Mouse (Mus musculus) olfactory bulb, adult 2 months (tissue): ENCODE data around the gene Tecpr2. TPM values are rescaled to one million over a fixed set of nuclear protein-coding genes. Genes with fewer than 3 reads are reported as not detected.
A peak's percentile ranks its signal among the peaks of the same experiment; 100 is the strongest.

ENCODE experiments used
- H3K27ac ChIP-seq: fragments of 200-500 bp; 2 replicates; pipeline ENCODE4 v1.5.1; 2012; ENCODE audit warnings: low read depth, low read length; ENCODE audit not compliant: insufficient read depth
- H3K4me1 ChIP-seq: fragments of 200-500 bp; 2 replicates; pipeline ENCODE4 v1.6.1; 2012; ENCODE audit warnings: low read length; ENCODE audit not compliant: control insufficient read depth, insufficient read depth
- H3K4me3 ChIP-seq: fragments of 200-500 bp; 2 replicates; pipeline ENCODE4 v1.5.1; 2012; ENCODE audit warnings: mild to moderate bottlenecking, low read depth, low read length, moderate library complexity; ENCODE audit not compliant: insufficient read depth
- CTCF ChIP-seq: fragments of 200-500 bp; IDR thresholded peaks from 2 replicates; pipeline ENCODE4 v1.5.1; 2012; ENCODE audit warnings: low read depth, mild to moderate bottlenecking, low read length, moderate library complexity; ENCODE audit not compliant: insufficient read depth
- POLR2A ChIP-seq: fragments of 200-500 bp; IDR thresholded peaks from 2 replicates; pipeline ENCODE4 v1.6.1; 2012; ENCODE audit warnings: mild to moderate bottlenecking, low read depth, low read length, moderate library complexity; ENCODE audit not compliant: insufficient read depth
- WGBS: fragments of 180-500 bp; shearing (Covaris S2); methylation state at CpG from one replicate; pipeline ENCODE4 v1.1.7; 2018; 5-methylcytosine and 5-hydroxymethylcytosine counted together
- polyA plus RNA-seq: library from polyadenylated mRNA; stranded (reverse); fragments of >200 nt; gene quantifications from 2 replicates; pipeline ENCODE4 v1.2.4, GENCODE M21; 2012; ENCODE audit warnings: low replicate concordance; ENCODE audit not compliant: missing spikeins, insufficient read depth, insufficient read length

The Tecpr2 gene
- polyA plus RNA-seq, 1 experiment, result not detected

DNA sequence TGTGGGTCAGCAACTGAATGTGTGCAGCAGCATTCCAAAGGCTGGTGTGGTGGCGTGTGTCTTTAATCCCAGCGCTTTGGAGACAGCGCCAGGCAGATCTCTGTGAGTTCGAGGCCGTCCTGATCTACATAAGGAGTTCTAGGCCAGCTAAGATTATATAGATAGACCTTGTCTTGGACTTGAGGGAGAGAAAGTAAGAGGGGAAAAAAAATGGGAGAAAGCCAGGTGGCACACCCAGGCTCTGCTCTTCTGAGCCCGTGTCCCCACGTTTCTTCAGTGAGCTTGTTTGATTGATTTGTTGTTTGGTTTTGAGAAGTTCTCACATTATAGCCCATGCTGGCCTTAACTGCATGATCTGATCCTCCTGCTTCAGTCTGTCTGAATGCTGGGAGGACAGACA is 101.4 kb downstream of the Tecpr2 start:
- Histone ChIP-seq H3K27ac (no peak overlapping the region), H3K4me1 (peaks cover 12% of the 10 kb centered on the region), H3K4me3 (no peak overlapping the region)
- TF ChIP-seq CTCF (no peak), POLR2A (no peak)
- WGBS, result 97% methylated on average over 7 of the region's 7 CpGs

DNA sequence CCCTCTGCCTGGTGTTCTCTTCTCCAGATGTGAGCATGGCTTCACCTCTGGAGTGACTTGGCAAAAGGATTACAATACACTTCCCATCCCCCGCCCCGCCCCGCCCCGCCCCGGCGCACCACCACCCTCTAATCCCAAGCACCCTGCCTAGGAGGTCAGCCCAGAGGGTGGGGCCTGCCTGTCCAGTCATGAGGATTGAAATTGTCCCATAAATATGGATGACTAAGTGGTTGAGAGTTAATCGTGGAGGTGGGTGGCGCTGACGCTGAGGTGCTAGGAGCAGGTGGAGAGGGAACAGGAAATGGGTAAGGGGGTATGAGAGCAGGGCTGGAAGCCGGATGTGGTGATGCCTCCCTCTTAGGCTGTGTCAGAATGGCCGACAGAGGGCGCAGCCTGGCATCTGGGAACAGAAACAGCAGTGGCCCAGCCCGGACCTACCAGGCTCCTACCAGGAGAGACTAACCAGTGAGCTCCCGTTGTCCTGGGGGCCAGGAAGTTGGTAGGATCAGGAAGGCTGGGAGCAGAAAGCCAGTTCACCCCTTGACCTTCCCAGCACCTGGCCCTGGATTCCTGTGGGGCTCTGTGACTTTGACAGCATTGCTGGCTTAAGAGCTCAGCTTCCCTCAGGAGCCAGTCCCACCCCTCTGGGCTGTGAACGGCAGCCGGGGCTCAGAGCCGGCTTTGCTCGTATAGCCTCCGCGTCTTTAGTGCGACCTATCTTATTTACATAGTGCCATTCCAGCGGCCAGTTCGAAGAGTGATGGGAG is 102.5 kb downstream of the Tecpr2 start:
- Histone ChIP-seq H3K27ac (no peak overlapping the region), H3K4me3 (peak overlapping the region; percentile 56), H3K4me1 (peaks cover 12% of the 10 kb centered on the region)
- 7% methylated on average over 23 of the region's 23 CpGs for WGBS
- no peak for TF ChIP-seq POLR2A
- TF ChIP-seq CTCF, result 0 out of 2 replicates have a peak, but pooled peaks have one; percentile 26

DNA sequence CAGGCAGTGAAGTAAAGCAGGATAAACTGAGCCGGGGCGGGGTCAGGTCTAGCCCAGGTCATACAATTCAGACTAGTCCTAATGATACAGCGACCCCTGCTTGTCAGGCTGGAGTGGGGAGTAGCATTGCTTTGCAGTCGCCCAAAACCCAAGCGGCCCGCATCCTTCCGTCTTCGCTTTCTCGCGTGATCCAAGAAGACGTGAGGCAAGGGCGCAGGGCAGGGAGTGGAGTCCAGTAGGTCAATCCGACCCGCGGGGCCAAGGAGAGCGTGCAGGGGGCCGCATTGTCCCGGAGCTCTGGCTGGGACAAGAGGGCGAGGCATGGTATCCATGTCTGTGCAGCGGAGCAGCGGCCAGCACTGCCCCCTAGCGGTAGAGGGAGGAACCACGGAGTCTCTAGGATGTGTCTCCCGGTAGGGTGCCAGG is 103.1 kb downstream of the Tecpr2 start:
- H3K4me1 ChIP-seq, result peaks cover 12% of the 10 kb centered on the region
- TF ChIP-seq POLR2A (no peak), CTCF (peak; percentile 99)
- under 1% methylated on average over 24 of the region's 24 CpGs for WGBS
- no peak overlapping the region for H3K27ac ChIP-seq
- peak overlapping the region; percentile 56 for H3K4me3 ChIP-seq

DNA sequence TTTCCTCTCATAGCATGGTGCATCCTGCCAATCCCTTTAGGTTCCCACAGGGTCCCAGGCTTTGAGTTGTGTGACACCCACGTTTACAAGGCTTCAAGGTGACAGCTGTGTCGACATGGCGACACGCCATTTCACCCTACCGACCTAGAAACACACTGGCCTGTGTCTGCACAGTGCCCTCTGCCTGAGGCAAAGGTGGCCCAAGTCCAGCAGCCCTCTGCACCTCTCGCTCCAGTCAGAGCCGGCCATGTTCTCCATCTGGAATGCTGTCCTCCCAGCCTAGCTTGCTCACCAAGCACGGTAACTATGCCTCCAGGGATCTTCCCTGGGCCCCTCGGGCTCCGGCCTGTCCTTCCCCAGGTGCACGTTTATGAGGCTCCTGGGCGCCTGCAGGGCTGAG is 103.7 kb downstream of the Tecpr2 start:
- no peak overlapping the region for H3K27ac ChIP-seq
- 81% methylated on average over 12 of the region's 12 CpGs for WGBS
- H3K4me1 ChIP-seq, result peaks cover 12% of the 10 kb centered on the region
- no peak overlapping the region for H3K4me3 ChIP-seq
- TF ChIP-seq POLR2A (no peak), CTCF (no peak)

DNA sequence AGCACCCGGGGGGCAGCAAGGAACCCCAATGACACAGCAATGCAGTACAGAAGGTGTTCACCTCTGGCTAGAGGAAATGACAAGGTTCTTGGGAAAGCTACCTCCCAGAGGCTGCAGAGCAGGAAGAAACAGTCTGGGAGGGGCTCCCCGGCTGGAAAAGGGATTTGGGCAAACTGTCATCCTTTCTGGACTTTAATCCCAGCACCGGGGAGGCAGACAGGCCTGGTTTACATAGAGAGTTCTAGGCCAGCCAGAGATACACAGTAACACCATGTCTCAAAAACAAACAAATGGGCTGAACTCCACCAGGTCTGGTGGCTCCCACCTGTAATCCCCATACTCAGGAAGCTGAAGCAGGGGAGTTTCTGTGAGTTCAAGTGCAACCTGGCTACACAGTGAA is 104.2 kb downstream of the Tecpr2 start:
- TF ChIP-seq CTCF (no peak), POLR2A (no peak)
- Histone ChIP-seq H3K4me3 (no peak overlapping the region), H3K4me1 (peaks cover 12% of the 10 kb centered on the region), H3K27ac (no peak overlapping the region)
- WGBS, result 88% methylated on average over 3 of the region's 3 CpGs

DNA sequence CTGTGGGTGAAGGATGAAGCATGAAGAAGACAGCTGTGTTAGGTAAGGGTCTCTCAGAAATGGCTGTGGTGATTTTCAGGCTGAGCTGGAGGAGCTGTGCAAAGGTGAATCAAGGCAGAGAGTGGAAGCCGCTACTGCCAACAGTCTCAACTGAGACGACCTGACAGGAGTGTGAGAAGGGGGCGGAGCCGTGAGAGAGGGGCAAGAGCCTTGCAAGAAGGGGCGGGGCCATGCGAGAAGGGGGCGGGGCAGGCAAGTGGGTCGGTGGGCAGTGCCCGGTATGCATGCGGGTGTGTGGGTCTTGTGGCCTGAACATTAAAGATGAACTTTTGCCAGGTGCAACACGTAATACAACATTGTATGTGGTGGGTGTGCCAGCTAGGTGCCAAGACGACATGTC is 105.6 kb downstream of the Tecpr2 start:
- 52% methylated on average over 12 of the region's 12 CpGs for WGBS
- no peak for TF ChIP-seq POLR2A
- no peak for TF ChIP-seq CTCF
- H3K27ac ChIP-seq, result no peak overlapping the region
- no peak overlapping the region for H3K4me3 ChIP-seq
- peaks cover 12% of the 10 kb centered on the region for H3K4me1 ChIP-seq

DNA sequence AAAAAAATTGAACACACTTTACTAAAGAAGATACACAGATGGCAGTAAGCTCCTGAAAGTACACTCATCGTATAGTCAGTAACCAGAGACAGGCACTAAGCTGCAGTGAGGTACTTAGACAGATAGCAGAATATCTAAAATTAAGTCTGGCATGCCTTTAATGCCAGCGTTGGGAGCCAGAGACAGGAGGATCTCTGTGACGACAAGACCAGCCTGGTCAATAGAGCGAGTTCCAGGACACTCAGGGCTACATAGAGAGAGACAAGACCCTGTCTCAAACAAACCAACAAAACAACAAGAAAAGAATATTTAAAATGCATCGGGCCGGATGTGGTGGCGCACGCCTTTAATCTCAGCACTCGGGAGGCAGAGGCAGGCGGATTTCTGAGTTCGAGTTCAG is 109.0 kb downstream of the Tecpr2 start:
- Histone ChIP-seq H3K27ac (no peak overlapping the region), H3K4me3 (no peak overlapping the region), H3K4me1 (no peaks in the 10 kb centered on the region)
- 98% methylated on average over 11 of the region's 11 CpGs for WGBS
- TF ChIP-seq CTCF (no peak), POLR2A (no peak)

DNA sequence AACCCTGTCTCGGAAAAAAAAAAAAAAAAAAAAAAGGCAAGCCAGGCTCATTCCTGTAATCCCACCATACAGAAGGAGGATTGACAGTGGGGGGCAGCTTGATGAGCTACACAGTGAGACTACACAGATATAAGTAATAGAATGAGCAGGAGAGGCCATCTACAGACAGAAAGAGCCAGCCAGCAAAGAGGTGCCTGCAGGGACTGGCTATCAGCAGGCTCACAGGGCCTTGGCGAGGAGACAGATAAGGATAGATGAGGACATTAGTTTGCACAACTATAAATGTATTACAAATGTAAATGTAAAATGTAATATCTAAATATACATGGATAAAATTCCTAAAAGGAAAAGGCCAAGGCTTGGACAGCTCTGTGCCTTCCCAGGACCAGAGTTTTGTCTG is 110.8 kb downstream of the Tecpr2 start:
- Histone ChIP-seq H3K4me3 (no peak overlapping the region), H3K27ac (no peak overlapping the region), H3K4me1 (no peaks in the 10 kb centered on the region)
- WGBS, result 70% methylated on average over 2 of the region's 2 CpGs
- no peak for TF ChIP-seq POLR2A
- no peak for TF ChIP-seq CTCF

DNA sequence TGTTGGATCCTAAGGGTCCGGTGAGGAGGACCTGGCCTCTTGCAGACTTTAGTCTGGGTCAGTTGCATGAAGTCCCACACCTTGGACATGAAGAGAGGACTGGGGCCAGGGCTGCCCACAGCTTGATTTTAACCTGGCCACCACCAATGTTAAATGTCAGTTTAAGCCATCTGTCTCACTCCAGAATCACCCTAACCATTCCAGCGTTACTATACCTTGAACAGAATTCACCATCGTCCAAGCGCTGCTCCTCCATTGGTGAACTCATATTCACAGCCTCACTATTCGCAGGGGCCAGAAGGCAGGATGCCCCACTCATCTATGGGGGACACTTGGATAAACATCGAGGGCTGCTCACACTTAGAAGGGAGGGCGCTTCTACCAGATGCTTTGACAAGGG is 111.9 kb downstream of the Tecpr2 start:
- H3K27ac ChIP-seq, result no peak overlapping the region
- H3K4me3 ChIP-seq, result no peak overlapping the region
- TF ChIP-seq CTCF (no peak), POLR2A (no peak)
- no peaks in the 10 kb centered on the region for H3K4me1 ChIP-seq
- WGBS, result 95% methylated on average over 7 of the region's 7 CpGs

DNA sequence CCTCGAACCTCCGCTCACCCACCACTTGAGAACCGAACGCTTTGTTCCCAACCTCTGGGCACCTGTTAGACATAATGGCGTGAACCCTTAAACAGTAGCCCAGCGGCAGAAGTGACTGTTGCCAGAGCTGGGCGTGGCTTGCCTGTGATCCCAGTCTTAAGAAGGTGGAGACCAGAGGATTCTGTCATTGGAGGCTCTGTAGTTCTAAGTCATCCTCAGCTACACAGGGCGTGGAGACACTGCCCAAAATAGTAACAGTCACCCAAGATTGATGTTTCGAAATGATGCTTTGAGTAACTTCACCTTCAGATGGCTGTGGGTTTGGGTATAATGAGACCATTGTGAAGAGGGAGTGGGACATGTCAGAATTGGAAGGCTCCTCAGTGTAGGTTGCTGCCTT is 115.1 kb downstream of the Tecpr2 start:
- H3K4me3 ChIP-seq, result no peak overlapping the region
- TF ChIP-seq CTCF (no peak), POLR2A (no peak)
- H3K27ac ChIP-seq, result no peak overlapping the region
- 85% methylated on average over 9 of the region's 9 CpGs for WGBS
- H3K4me1 ChIP-seq, result peaks cover 22% of the 10 kb centered on the region
